Mouse (Mus musculus) embryonic facial prominence, embryonic 14.5 days (tissue): ENCODE results near the gene Ssna1. TPM values are rescaled to one million over a fixed set of nuclear protein-coding genes. Genes with fewer than 3 reads are reported as not detected.

Experiments
- ATAC-seq: fragments of 200-750 bp; cut with Nextera tagmentation; 2 replicates; pipeline ENCODE4 v1.8.0; 2017; ENCODE audit warnings: low read depth, moderate number of reproducible peaks, moderate TSS enrichment
- DNase-seq: peaks from one replicate; pipeline ENCODE4 v3.0.0-alpha.2; 2015; ENCODE audit warnings: low spot score
- H3K27ac ChIP-seq: fragments of 300-500 bp; sonication (generic); replicated peaks from 2 replicates; pipeline ENCODE4 v1.5.1; 2014; ENCODE audit warnings: low read depth, mild to moderate bottlenecking, low read length, moderate library complexity
- H3K27me3 ChIP-seq: fragments of 300-500 bp; sonication (generic); replicated peaks from 2 replicates; pipeline ENCODE4 v1.6.1; 2014; ENCODE audit warnings: low read length; ENCODE audit not compliant: control insufficient read depth, insufficient read depth
- H3K36me3 ChIP-seq: fragments of 300-500 bp; sonication (generic); 2 replicates; pipeline ENCODE4 v1.6.1; 2014; ENCODE audit warnings: low read length, mixed read lengths; ENCODE audit not compliant: control insufficient read depth, insufficient read depth
- H3K4me1 ChIP-seq: fragments of 300-500 bp; sonication (generic); 2 replicates; pipeline ENCODE4 v1.6.1; 2014; ENCODE audit warnings: antibody characterized with exemption, low read length; ENCODE audit not compliant: control insufficient read depth, insufficient read depth
- H3K4me2 ChIP-seq: fragments of 300-500 bp; sonication (generic); 2 replicates; pipeline ENCODE4 v1.6.1; 2014; ENCODE audit warnings: low read depth, mild to moderate bottlenecking, low read length, moderate library complexity, mixed read lengths
- H3K4me3 ChIP-seq: fragments of 300-500 bp; sonication (generic); 2 replicates; pipeline ENCODE4 v1.5.1; 2014; ENCODE audit warnings: low read depth, mild to moderate bottlenecking, low read length
- H3K9ac ChIP-seq: fragments of 300-500 bp; sonication (generic); 2 replicates; pipeline ENCODE4 v1.6.1; 2014; ENCODE audit warnings: low read depth, mild to moderate bottlenecking, low read length, moderate library complexity, mixed read lengths
- H3K9me3 ChIP-seq: fragments of 300-500 bp; sonication (generic); 2 replicates; pipeline ENCODE4 v1.6.1; 2016; ENCODE audit warnings: low read length; ENCODE audit not compliant: control insufficient read depth
- WGBS: fragments of 180-500 bp; shearing (Covaris S2); extraction: QIAGEN DNeasy Blood & Tissue Kit; methylation state at CpG from one replicate; pipeline ENCODE4 v1.1.7; 2014; 5-methylcytosine and 5-hydroxymethylcytosine counted together
- polyA plus RNA-seq: library from polyadenylated mRNA; unstranded; fragments of >200 nt; fragmentation: Nextera tagmentation; extraction: Ambion mirVana; gene quantifications from 2 replicates; pipeline ENCODE4 v1.2.1, GENCODE M21; 2014

Gene Ssna1
- polyA plus RNA-seq, 1 experiment from 2014 or later = 240 TPM

DNA sequence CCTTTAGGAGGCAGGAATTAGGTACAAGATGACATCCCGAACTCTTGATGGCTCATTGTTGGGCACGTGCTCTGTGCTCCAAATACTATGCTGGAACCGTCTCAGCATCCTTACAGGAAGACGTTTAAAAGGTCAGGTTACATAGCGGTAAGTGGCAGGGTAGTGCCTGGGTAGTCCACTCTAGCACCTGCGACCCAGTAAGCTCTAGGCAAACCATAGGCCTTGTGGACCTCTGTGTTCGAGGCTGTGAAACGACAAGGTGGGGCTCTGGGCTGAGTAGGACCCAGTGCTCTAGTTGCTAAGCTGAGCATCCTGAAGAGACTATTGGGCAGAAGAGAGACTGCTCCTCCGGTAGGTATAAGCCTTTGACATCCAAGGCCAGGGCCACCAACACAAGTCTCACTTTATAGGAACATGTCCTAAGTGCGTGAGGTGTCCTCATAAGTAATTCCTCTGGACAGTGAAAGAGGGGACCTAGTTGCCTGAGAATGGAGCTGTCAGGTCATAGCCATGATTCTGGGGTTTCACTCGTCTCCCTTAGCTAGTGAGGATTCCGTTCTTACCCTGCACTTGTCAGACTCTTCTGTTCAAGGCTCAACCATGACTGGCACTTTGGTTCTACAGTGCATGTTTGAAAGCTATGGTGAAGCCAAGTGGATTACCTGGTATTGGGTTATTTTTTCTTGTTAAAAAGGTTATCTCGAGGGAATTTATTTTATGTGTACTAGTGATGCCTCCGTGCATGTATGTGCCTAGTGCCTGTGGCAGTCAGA is 33.5 kb upstream of the Ssna1 start:
- H3K27ac ChIP-seq = no peak overlapping the region
- DNase-seq (no peak), ATAC-seq (no peak)
- 48% methylated on average over 14 of the region's 14 CpGs for WGBS
- peak overlapping the region; percentile 56 for H3K9ac ChIP-seq
- H3K9me3 ChIP-seq = no peaks in the 10 kb centered on the region
- H3K27me3 ChIP-seq = peaks cover 51% of the 10 kb centered on the region
- 0 out of 2 replicates have a peak, but pooled peaks cover 2% of the 10 kb centered on the region for H3K4me1 ChIP-seq
- H3K36me3 ChIP-seq = no peaks in the 10 kb centered on the region
- peak overlapping the region; percentile 62 for H3K4me2 ChIP-seq
- H3K4me3 ChIP-seq = peak overlapping the region; percentile 34

DNA sequence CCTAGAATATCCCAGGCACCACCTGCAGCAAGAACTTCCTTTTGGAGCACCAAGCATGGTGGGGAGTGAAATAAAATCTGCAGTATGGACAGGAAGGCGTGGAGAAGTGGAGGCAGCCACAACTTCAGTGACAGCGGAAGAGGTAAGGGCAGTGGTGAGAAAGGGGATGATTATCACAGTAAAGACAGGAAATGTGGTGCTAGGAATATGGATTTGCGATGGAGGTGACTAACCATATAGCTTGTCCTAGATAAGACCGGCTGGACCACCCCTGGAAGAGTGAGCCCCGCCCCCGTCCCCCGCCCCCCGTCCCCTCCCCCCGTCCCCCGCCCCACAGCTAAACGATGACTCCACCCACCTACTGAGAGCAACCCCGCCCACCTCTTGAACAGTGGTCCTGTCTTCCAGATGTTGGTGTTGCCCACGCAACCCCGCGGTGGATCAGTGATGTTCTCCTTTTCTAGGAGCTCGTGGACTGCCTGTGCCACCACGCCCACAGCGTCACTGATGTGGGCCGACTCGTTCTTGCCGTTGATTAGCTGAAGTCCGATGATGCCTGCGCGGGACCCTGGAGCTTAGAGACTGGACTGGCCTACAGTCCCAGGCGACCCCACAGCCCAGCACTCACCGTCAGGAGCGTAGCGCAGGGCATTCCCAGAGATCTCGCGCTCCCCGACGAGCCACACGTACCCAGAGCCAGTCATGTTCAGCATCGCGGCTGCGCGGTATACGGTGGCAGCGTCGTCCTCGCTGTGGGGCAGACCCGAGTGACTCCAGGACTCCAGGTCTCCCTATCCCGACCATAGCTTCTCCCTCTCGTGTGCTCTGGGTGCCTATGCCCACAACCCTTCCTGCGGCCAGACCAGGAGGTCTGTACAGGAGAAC is 32.7 kb upstream of the Ssna1 start:
- ATAC-seq (peak; percentile 75), DNase-seq (peak; percentile 58)
- peaks cover 43% of the 10 kb centered on the region for H3K27me3 ChIP-seq
- peak overlapping the region; percentile 56 for H3K9ac ChIP-seq
- 0 out of 2 replicates have a peak, but pooled peaks cover 2% of the 10 kb centered on the region for H3K4me1 ChIP-seq
- 2% methylated on average over 26 of the region's 45 CpGs for WGBS
- H3K4me2 ChIP-seq = peak overlapping the region; percentile 62
- H3K36me3 ChIP-seq = no peaks in the 10 kb centered on the region
- H3K27ac ChIP-seq = no peak overlapping the region
- peak overlapping the region; percentile 34 for H3K4me3 ChIP-seq
- H3K9me3 ChIP-seq = no peaks in the 10 kb centered on the region

DNA sequence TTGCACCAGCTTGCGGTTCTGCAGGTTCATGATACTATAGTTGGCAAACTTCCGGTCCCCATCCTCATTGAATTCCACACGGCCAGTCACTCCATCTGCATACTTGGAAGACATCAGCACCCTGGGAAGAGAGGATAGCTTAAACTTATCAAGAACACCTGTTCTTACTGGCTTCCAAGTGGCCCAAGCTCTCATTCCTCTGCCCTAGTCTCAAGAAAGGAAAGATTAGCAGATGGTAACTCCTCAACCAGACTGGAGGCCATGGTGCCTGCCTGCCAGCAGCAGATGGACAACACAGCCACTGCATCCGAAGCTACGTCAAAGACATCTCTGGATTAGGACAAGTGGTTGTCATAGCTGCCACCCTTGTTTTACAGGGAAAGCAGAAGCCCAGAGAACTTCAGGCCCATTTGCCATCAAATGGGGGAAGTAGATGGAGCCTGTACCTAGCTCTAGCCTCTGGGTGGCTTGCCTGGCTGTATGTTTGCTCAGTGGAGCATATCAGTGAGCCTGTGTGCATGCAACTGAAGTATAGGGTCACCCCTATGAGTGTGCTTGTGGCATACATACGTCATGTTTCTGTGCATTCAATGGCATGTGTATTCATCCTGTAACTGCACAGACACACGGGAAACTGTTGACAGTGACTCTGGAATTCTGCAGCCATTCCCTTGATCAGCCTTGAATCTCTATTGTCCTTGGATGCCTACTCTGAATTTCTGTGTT is 31.9 kb upstream of the Ssna1 start:
- Histone ChIP-seq H3K9ac (no peak overlapping the region), H3K36me3 (no peaks in the 10 kb centered on the region), H3K4me3 (no peak overlapping the region; the same call in 1 of the 2 replicates), H3K27me3 (peaks cover 37% of the 10 kb centered on the region), H3K27ac (no peak overlapping the region), H3K4me2 (0 out of 2 replicates have a peak overlapping the region, but pooled peaks have one; percentile 62), H3K9me3 (no peaks in the 10 kb centered on the region), H3K4me1 (0 out of 2 replicates have a peak, but pooled peaks cover 2% of the 10 kb centered on the region)
- no peak for DNase-seq
- ATAC-seq = no peak
- WGBS = 65% methylated on average over 7 of the region's 7 CpGs

DNA sequence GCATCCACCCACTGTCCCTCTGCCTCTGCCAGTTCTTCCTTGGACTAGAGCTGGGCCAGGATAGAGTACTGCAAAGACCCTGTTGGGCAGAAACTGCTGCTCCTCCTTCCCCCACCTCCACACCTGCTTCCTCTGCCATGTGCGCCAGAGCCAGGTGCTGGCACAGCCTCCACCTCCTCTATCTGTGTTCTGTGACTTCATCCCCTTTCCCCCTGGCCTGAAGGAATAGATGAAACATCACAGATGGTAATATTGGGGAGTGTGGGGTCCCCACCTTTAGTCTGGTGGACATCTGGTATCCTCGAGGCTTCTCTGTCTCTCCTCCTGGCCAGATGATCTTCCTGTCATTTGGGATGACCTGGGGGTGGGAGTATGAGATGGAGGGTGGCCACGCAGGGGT is 31.2 kb upstream of the Ssna1 start:
- 55% methylated on average over 3 of the region's 3 CpGs for WGBS
- H3K4me1 ChIP-seq = 0 out of 2 replicates have a peak, but pooled peaks cover 2% of the 10 kb centered on the region
- no peak overlapping the region for H3K4me2 ChIP-seq
- H3K36me3 ChIP-seq = no peaks in the 10 kb centered on the region
- no peak for DNase-seq
- H3K4me3 ChIP-seq = no peak overlapping the region
- ATAC-seq = no peak
- peaks cover 31% of the 10 kb centered on the region for H3K27me3 ChIP-seq
- H3K27ac ChIP-seq = no peak overlapping the region
- no peak overlapping the region for H3K9ac ChIP-seq
- no peaks in the 10 kb centered on the region for H3K9me3 ChIP-seq

DNA sequence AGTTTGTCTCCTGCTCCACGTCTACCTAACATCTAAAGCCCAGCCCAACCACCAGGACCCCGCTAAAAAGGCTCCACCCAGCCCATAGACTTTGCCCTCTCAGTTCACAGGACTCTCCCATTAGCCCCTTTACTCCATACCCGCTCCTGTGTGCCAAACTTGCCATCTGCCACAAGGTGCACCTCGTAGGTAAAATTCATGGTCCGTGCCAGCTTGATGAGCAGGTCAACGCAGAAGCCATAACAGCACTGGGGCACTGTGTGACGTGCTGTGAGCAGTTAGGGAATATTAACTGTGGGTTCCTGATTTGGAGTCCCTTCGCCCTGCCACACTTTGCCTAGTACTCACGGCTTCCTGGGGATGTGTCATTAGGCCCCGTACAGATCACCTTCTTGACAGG is 25.8 kb upstream of the Ssna1 start:
- Histone ChIP-seq H3K27me3 (peaks cover 15% of the 10 kb centered on the region), H3K27ac (no peak overlapping the region), H3K4me2 (no peak overlapping the region), H3K4me3 (no peak overlapping the region), H3K4me1 (no peaks in the 10 kb centered on the region), H3K36me3 (no peaks in the 10 kb centered on the region), H3K9ac (no peak overlapping the region), H3K9me3 (no peaks in the 10 kb centered on the region)
- no peak for DNase-seq
- WGBS = 80% methylated on average over 10 of the region's 10 CpGs
- ATAC-seq = no peak

DNA sequence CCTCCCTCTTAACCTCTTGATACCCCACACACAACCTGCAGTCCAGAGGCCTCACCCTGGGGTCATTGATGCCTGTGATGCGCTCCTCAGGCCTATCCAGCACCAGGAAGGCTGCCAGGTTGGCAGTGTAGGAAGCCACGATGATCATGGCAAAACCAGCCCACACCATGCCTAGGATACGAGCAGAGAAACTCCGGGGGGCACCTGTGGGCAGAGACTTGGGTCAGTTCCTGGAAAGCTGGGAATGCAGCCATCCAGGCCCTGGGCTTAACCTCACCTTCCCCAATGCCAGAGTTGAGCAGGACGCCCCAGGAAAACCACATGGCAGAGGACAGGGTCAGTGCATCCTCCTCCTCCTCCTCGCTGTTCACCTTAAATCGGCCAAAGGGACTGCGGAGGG is 24.9 kb upstream of the Ssna1 start:
- no peak overlapping the region for H3K9ac ChIP-seq
- H3K27me3 ChIP-seq = peaks cover 25% of the 10 kb centered on the region
- H3K9me3 ChIP-seq = no peaks in the 10 kb centered on the region
- no peak overlapping the region for H3K27ac ChIP-seq
- DNase-seq (no peak), ATAC-seq (no peak)
- H3K36me3 ChIP-seq = no peaks in the 10 kb centered on the region
- H3K4me2 ChIP-seq = no peak overlapping the region
- WGBS = 74% methylated on average over 8 of the region's 8 CpGs
- 0 out of 2 replicates have a peak, but pooled peaks cover 4% of the 10 kb centered on the region for H3K4me1 ChIP-seq
- no peak overlapping the region for H3K4me3 ChIP-seq

DNA sequence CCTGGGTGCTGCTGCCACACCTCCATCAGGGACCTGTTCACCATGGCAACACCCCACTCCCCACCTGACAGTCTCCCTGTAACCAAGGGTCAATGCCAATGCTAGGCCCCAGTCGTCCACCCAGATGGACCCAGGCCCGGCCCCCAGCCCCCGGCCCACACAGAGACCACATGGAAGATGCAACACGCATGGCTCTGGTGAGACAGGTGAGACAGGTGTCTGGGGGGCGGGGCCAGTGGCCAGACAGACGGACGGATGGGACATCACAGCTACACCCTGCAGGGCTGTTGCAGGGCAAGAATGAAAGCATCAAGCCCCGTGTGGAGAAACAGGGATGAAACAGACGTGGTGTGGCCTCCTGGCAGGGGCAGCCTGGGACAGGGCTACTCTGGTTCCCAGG is 21.5 kb upstream of the Ssna1 start:
- DNase-seq (no peak), ATAC-seq (no peak)
- 0 out of 2 replicates have a peak, but pooled peaks cover 4% of the 10 kb centered on the region for H3K4me1 ChIP-seq
- H3K4me2 ChIP-seq = no peak overlapping the region
- H3K4me3 ChIP-seq = no peak overlapping the region
- WGBS = 81% methylated on average over 9 of the region's 9 CpGs
- H3K9me3 ChIP-seq = no peaks in the 10 kb centered on the region
- H3K36me3 ChIP-seq = no peaks in the 10 kb centered on the region
- H3K27ac ChIP-seq = no peak overlapping the region
- H3K27me3 ChIP-seq = peaks cover 59% of the 10 kb centered on the region
- H3K9ac ChIP-seq = no peak overlapping the region

DNA sequence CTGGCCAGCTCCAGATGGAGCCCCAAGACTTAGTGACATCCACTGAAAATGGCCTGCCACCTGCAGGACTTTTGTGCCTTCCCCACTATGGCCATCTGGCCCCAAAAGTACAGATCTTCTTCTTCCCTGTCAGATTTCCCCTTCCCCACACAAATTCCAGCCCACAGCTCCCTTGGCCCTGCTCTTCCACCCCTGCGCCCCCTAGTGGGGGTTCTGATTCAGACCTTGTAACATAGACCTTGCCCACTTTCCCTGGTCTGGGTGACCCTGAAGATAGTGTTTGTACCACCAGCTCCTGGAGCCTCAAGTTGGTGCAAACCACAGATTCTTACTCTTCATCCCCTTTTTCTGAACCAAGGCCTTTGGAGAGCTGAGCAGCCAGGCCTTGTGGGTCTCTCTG is 20.6 kb upstream of the Ssna1 start:
- WGBS = 0% methylated on average over 1 of the region's 1 CpGs
- Histone ChIP-seq H3K27me3 (peaks cover 67% of the 10 kb centered on the region), H3K4me1 (0 out of 2 replicates have a peak, but pooled peaks cover 4% of the 10 kb centered on the region), H3K36me3 (no peaks in the 10 kb centered on the region), H3K9ac (no peak overlapping the region), H3K9me3 (no peaks in the 10 kb centered on the region), H3K27ac (no peak overlapping the region), H3K4me2 (no peak overlapping the region), H3K4me3 (no peak overlapping the region)
- peak; percentile 66 for DNase-seq
- peak; percentile 31; the same call in 1 of the 2 replicates for ATAC-seq
